Mouse (Mus musculus): ENCODE results near the gene Nptxr. TPM values are rescaled to one million over a fixed set of nuclear protein-coding genes. Genes with fewer than 3 reads are reported as not detected.

Nptxr gene
- 1.3 and 1.8 TPM in 2 replicates for polyA plus RNA-seq (2015; fragmentation: Nextera tagmentation; extraction: Ambion mirVana)

GRCm38 (mm10) chr15:79804352-79805071, at the start of gene Nptxr:
TSS of gene Nptxr (minus strand) at chr15:79804766.
- H3K27me3 ChIP-seq (replicated peaks; ENCODE audit: control insufficient read depth, insufficient read depth, low read length), result peaks cover 60% of the 10 kb centered on the region
- H3K4me2 ChIP-seq (ENCODE audit: low read depth, low read length), result peak within 1 kb of the TSS; percentile 92
- no peak within 1 kb of the TSS for H3K27ac ChIP-seq (ENCODE audit: low read length)
- H3K4me3 ChIP-seq (ENCODE audit: low read length), result peak within 1 kb of the TSS; percentile 66
- ATAC-seq, result peak; percentile 87
- under 1% methylated on average over 89 of the region's 91 CpGs for WGBS
- H3K4me1 ChIP-seq (ENCODE audit: control insufficient read depth, insufficient read depth, low read length), result peaks cover 8% of the 10 kb centered on the region; the same call in 1 of the 2 replicates
- H3K9ac ChIP-seq (ENCODE audit: low read depth, low read length), result peak within 1 kb of the TSS; percentile 68
- no peaks in the 10 kb centered on the region for H3K9me3 ChIP-seq (ENCODE audit: control insufficient read depth, low read length)
- H3K36me3 ChIP-seq (ENCODE audit: control insufficient read depth, insufficient read depth, low read length), result no peaks in the 10 kb centered on the region

DNA sequence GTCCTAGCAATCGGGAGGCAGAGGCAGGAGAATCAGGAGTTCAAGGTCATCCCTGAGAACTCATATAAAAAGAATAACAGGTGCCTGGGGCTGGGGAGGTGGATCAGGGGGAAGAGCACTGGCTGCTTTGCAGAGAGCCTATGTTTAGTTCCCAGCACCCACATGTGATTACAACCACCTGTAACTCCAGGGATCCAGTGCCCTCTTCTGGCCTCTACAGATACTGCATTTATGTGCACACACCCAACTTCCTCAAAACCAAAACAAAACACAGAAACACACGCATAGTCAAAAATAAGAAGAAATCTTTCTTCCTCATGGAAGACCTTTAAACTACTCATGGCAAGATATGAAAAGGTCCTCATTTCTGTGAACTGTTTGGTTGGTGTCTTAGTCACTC, 45.6 kb upstream of the Nptxr start:
- Histone ChIP-seq H3K4me3 (ENCODE audit: low read length) (no peak overlapping the region), H3K27ac (ENCODE audit: low read length) (no peak overlapping the region), H3K9me3 (ENCODE audit: control insufficient read depth, low read length) (no peaks in the 10 kb centered on the region), H3K4me1 (ENCODE audit: control insufficient read depth, insufficient read depth, low read length) (peaks cover 6% of the 10 kb centered on the region; the same call in 1 of the 2 replicates), H3K4me2 (ENCODE audit: low read depth, low read length) (no peak overlapping the region), H3K27me3 (replicated peaks; ENCODE audit: control insufficient read depth, insufficient read depth, low read length) (no peaks in the 10 kb centered on the region), H3K9ac (ENCODE audit: low read depth, low read length) (no peak overlapping the region), H3K36me3 (ENCODE audit: control insufficient read depth, insufficient read depth, low read length) (no peaks in the 10 kb centered on the region)
- no peak for ATAC-seq
- WGBS, result 95% methylated on average over 2 of the region's 2 CpGs

GRCm38 (mm10) chr15:79847100-79847499, 42.5 kb upstream of the Nptxr start:
- no peak overlapping the region for H3K4me2 ChIP-seq (ENCODE audit: low read depth, low read length)
- peaks cover 6% of the 10 kb centered on the region; the same call in 1 of the 2 replicates for H3K4me1 ChIP-seq (ENCODE audit: control insufficient read depth, insufficient read depth, low read length)
- 30% methylated on average over 5 of the region's 5 CpGs for WGBS
- no peak overlapping the region for H3K9ac ChIP-seq (ENCODE audit: low read depth, low read length)
- peak overlapping the region; percentile 26; the same call in 1 of the 2 replicates for H3K27ac ChIP-seq (ENCODE audit: low read length)
- H3K4me3 ChIP-seq (ENCODE audit: low read length), result no peak overlapping the region
- no peaks in the 10 kb centered on the region for H3K27me3 ChIP-seq (replicated peaks; ENCODE audit: control insufficient read depth, insufficient read depth, low read length)
- peak; percentile 73 for ATAC-seq
- no peaks in the 10 kb centered on the region for H3K9me3 ChIP-seq (ENCODE audit: control insufficient read depth, low read length)
- no peaks in the 10 kb centered on the region for H3K36me3 ChIP-seq (ENCODE audit: control insufficient read depth, insufficient read depth, low read length)

GRCm38 (mm10) chr15:79845986-79846385, 41.4 kb upstream of the Nptxr start:
- no peak overlapping the region for H3K4me3 ChIP-seq (ENCODE audit: low read length)
- no peaks in the 10 kb centered on the region for H3K36me3 ChIP-seq (ENCODE audit: control insufficient read depth, insufficient read depth, low read length)
- H3K9me3 ChIP-seq (ENCODE audit: control insufficient read depth, low read length), result no peaks in the 10 kb centered on the region
- H3K27me3 ChIP-seq (replicated peaks; ENCODE audit: control insufficient read depth, insufficient read depth, low read length), result no peaks in the 10 kb centered on the region
- ATAC-seq, result no peak
- H3K27ac ChIP-seq (ENCODE audit: low read length), result no peak overlapping the region
- peaks cover 6% of the 10 kb centered on the region; the same call in 1 of the 2 replicates for H3K4me1 ChIP-seq (ENCODE audit: control insufficient read depth, insufficient read depth, low read length)
- H3K9ac ChIP-seq (ENCODE audit: low read depth, low read length), result no peak overlapping the region
- 57% methylated on average over 4 of the region's 4 CpGs for WGBS
- no peak overlapping the region for H3K4me2 ChIP-seq (ENCODE audit: low read depth, low read length)

- WGBS, result 83% methylated on average over 3 of the region's 3 CpGs
- peaks cover 6% of the 10 kb centered on the region; the same call in 1 of the 2 replicates for H3K4me1 ChIP-seq (ENCODE audit: control insufficient read depth, insufficient read depth, low read length)
- no peak overlapping the region for H3K4me3 ChIP-seq (ENCODE audit: low read length)
- no peak overlapping the region for H3K4me2 ChIP-seq (ENCODE audit: low read depth, low read length)
- H3K27me3 ChIP-seq (replicated peaks; ENCODE audit: control insufficient read depth, insufficient read depth, low read length), result no peaks in the 10 kb centered on the region
- H3K9ac ChIP-seq (ENCODE audit: low read depth, low read length), result no peak overlapping the region
- H3K9me3 ChIP-seq (ENCODE audit: control insufficient read depth, low read length), result no peaks in the 10 kb centered on the region
- no peak for ATAC-seq
- H3K36me3 ChIP-seq (ENCODE audit: control insufficient read depth, insufficient read depth, low read length), result no peaks in the 10 kb centered on the region
- no peak overlapping the region for H3K27ac ChIP-seq (ENCODE audit: low read length)
Measured at GRCm38 (mm10) chr15:79842985-79843384, 38.4 kb upstream of the Nptxr start.

DNA sequence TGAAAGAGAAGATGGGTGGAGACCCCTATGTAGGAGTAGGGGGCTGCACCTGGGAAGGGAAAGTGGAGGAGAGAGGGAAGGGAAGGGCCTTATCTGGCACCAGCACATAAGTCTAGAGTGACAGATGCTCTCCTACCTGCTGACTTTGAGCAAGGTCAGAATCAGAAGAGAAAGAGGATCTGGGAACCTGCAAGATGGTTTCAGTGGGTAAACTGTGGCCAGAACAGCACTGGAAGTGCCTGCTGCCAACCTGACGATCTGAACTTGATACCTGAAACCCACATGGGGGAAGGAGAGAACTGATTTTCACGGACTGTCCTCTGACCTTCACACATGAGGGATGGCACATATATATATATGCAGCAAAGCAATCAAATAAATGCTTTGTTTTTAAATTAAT, 35.7 kb upstream of the Nptxr start:
- 59% methylated on average over 2 of the region's 2 CpGs for WGBS
- Histone ChIP-seq H3K9ac (ENCODE audit: low read depth, low read length) (no peak overlapping the region), H3K4me2 (ENCODE audit: low read depth, low read length) (no peak overlapping the region), H3K36me3 (ENCODE audit: control insufficient read depth, insufficient read depth, low read length) (no peaks in the 10 kb centered on the region), H3K4me1 (ENCODE audit: control insufficient read depth, insufficient read depth, low read length) (no peaks in the 10 kb centered on the region), H3K9me3 (ENCODE audit: control insufficient read depth, low read length) (no peaks in the 10 kb centered on the region), H3K4me3 (ENCODE audit: low read length) (no peak overlapping the region), H3K27me3 (replicated peaks; ENCODE audit: control insufficient read depth, insufficient read depth, low read length) (no peaks in the 10 kb centered on the region), H3K27ac (ENCODE audit: low read length) (no peak overlapping the region)
- no peak for ATAC-seq

DNA sequence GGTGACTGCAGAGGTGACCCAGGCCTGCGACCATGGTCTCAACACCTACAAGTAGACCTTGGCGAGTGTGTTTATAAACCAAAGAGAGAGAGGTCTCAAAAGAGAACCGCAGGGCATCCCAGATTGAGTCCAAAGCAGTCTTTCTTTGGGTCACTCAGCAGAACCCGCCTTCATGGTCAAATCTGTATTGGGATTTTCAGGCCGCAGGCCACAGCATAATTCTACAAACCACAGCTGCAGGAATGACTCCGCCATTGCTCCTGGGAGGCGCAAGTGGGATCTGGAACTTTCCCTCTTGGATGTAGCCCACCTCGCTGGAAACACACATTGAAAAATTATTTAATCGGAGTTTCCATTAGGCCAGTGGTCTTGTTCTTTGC, 30.3 kb upstream of the Nptxr start:
- Histone ChIP-seq H3K4me1 (ENCODE audit: control insufficient read depth, insufficient read depth, low read length) (peaks cover 14% of the 10 kb centered on the region), H3K4me3 (ENCODE audit: low read length) (no peak overlapping the region)
- WGBS, result 53% methylated on average over 9 of the region's 9 CpGs

DNA sequence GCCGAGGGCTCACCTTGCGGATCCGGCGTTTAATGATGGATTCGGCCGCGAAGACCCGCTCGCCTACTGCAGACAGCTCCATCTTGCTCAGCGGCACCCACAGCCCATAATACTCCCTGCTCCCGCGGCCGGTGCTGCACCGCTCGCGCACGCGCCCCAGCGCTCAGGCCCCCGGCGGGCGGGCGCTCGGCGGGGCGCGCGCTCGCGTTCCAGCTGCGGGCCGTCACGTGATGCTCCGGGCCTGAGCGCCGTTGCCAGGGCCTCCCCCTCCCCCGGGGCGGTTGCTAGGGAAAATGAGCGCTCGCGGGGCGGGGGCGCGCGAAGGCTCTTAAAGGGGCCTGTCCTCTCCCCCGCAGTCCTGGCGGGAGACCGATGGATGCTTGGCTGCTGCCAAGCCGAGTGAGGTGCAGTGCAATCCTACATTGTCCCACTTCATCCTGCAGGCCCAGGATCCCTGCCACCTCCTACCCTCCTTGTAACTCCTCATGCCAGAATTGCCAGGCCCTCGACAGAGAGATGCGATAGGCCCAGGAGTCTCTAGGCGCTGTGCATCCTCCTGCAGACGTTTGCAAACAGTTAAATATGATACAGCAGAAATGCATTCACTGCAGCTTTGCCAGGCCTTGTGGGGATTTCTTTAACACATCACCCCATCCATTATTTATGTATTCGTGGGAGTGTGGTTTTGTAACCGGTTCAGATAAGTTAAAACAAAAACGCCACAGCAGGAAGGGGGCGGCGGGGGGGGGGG, 29.7 kb upstream of the Nptxr start, which contains the start of the genes Npcd and Cbx6:
Gene Npcd (minus strand): TSS at position 108 of the 751 bp plus-strand sequence.
Gene Cbx6 (minus strand): TSS at position 559 of the 751 bp plus-strand sequence.
- Histone ChIP-seq H3K4me2 (ENCODE audit: low read depth, low read length) (peak within 1 kb of the TSS; percentile 95), H3K27ac (ENCODE audit: low read length) (peak within 1 kb of the TSS; percentile 87), H3K9ac (ENCODE audit: low read depth, low read length) (peak within 1 kb of the TSS; percentile 72), H3K9me3 (ENCODE audit: control insufficient read depth, low read length) (no peaks in the 10 kb centered on the region), H3K4me3 (ENCODE audit: low read length) (peak within 1 kb of the TSS; percentile 77), H3K4me1 (ENCODE audit: control insufficient read depth, insufficient read depth, low read length) (peaks cover 14% of the 10 kb centered on the region), H3K36me3 (ENCODE audit: control insufficient read depth, insufficient read depth, low read length) (no peaks in the 10 kb centered on the region), H3K27me3 (replicated peaks; ENCODE audit: control insufficient read depth, insufficient read depth, low read length) (no peaks in the 10 kb centered on the region)
- ATAC-seq, result peak; percentile 92
- WGBS, result under 1% methylated on average over 58 of the region's 58 CpGs

More for the DNA sequence above, 30.3 kb upstream of the Nptxr start:
- no peaks in the 10 kb centered on the region for H3K36me3 ChIP-seq (ENCODE audit: control insufficient read depth, insufficient read depth, low read length)
- H3K27me3 ChIP-seq (replicated peaks; ENCODE audit: control insufficient read depth, insufficient read depth, low read length), result no peaks in the 10 kb centered on the region
- H3K4me2 ChIP-seq (ENCODE audit: low read depth, low read length), result peak overlapping the region; percentile 95
- H3K9me3 ChIP-seq (ENCODE audit: control insufficient read depth, low read length), result no peaks in the 10 kb centered on the region
- 0 out of 2 replicates have a peak overlapping the region, but pooled peaks have one; percentile 24 for H3K9ac ChIP-seq (ENCODE audit: low read depth, low read length)
- peak overlapping the region; percentile 81 for H3K27ac ChIP-seq (ENCODE audit: low read length)
- no peak for ATAC-seq
